Mouse (Mus musculus): ENCODE measurements at regions not wholly inside any gene's neighbourhood (a gene's known extent, or its start where the extent isn't known, plus 50 kb on each side); places are given as distances from the start of the nearest gene placed in this dataset.

DNA sequence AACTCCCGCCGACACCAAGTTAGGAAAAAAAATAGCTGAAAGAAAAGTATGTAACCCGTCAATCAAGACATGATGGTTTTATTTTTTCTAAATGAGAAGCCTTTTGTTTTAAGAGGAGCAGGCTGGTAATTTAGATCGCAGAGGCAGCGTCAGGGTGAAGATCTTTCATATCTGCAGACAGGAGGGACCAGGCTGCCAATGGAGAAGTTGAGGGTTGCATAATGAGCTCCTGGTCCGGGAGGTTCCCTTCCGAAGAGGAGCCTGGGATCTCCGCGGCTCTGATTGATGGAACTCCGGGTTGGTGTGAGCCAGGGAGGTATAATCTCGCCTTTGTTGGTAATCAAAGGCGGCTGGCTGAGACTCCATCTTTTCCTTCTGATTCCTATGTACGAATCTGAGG lies 168.8 kb upstream of the Mvb12b start:
- Histone ChIP-seq H3K4me1 (ENCODE audit: control insufficient read depth in 1 of 2, insufficient read depth in 2 of 2) (no peaks in the 10 kb centered on the region), H3K4me2 (ENCODE audit: insufficient read depth, low read depth, poor library complexity, severe bottlenecking) (no peak overlapping the region), H3K9me3 (replicated peaks; ENCODE audit: low read length) (peaks cover 4% of the 10 kb centered on the region), H3K4me3 (replicated peaks in 1 of 3; ENCODE audit: low read depth in 2 of 3, low read length in 2 of 3, poor library complexity in 1 of 3) (no peak overlapping the region), H3K9ac (ENCODE audit: insufficient read depth, low read depth) (no peak overlapping the region), H3K79me2 (replicated peaks; ENCODE audit: control insufficient read depth, extremely low read depth, insufficient read depth, poor library complexity, severe bottlenecking) (no peaks in the 10 kb centered on the region), H3K27ac (ENCODE audit: insufficient read depth, low read depth) (no peak overlapping the region), H3K36me3 (replicated peaks in 1 of 2; ENCODE audit: control insufficient read depth in 1 of 2, insufficient read depth in 1 of 2, low read length in 1 of 2) (no peaks in the 10 kb centered on the region), H3K27me3 (replicated peaks) (no peaks in the 10 kb centered on the region)
- no peak for TF ChIP-seq TBP (conservative IDR thresholded peaks at IDR 0.05; ENCODE audit: low read depth, low read length)
- TF ChIP-seq PAX5 (IDR thresholded peaks at IDR 0.05; ENCODE audit: low read length): no peak
- dilution Hi-C loops (cut with MboI; ENCODE audit: extremely low pct_ligation_motif_present, extremely low pct_unique_long_range_greater_than_20kb, low sequenced_read_pairs): no loop called here
- in situ Hi-C loops (cut with MboI; ENCODE audit: low pct_ligation_motif_present, low pct_unique_long_range_greater_than_20kb, low sequenced_read_pairs): no loop called here
- DNase-seq (ENCODE audit: extremely low read depth): no peak

DNA sequence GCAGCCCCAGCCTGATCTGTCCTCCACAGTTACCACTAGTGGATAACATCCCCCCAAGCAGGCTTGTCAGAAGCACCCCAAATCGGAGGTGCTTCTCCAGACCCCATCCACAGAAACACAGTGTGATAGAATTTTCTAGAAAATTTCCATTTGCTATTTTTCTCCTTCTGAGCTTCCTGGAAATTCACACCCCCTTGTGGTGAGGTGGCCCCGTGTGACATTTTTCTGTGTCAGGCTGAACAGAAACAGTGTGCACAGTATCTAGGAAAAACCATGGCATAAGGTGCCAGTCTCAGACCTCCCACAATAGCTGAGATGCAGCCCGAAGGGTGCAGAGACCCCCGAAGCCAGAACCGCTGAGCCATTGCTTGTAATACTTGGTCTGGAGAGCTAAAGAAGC lies 155.3 kb upstream of the Mvb12b start:
- no peak for DNase-seq (ENCODE audit: extremely low read depth)
- no peaks in the 10 kb centered on the region for H3K4me1 ChIP-seq (ENCODE audit: control insufficient read depth in 1 of 2, insufficient read depth in 2 of 2)
- no peaks in the 10 kb centered on the region for H3K9me3 ChIP-seq (replicated peaks; ENCODE audit: low read length)
- in situ Hi-C loops (cut with MboI; ENCODE audit: low pct_ligation_motif_present, low pct_unique_long_range_greater_than_20kb, low sequenced_read_pairs): no loop called here
- no peak overlapping the region for H3K27ac ChIP-seq (ENCODE audit: insufficient read depth, low read depth)
- H3K79me2 ChIP-seq (replicated peaks; ENCODE audit: control insufficient read depth, extremely low read depth, insufficient read depth, poor library complexity, severe bottlenecking): no peaks in the 10 kb centered on the region
- no peak overlapping the region for H3K9ac ChIP-seq (ENCODE audit: insufficient read depth, low read depth)
- dilution Hi-C loops (cut with MboI; ENCODE audit: extremely low pct_ligation_motif_present, extremely low pct_unique_long_range_greater_than_20kb, low sequenced_read_pairs): no loop called here
- H3K4me3 ChIP-seq (replicated peaks in 1 of 3; ENCODE audit: low read depth in 2 of 3, low read length in 2 of 3, poor library complexity in 1 of 3): no peak overlapping the region
- H3K27me3 ChIP-seq (replicated peaks): peaks cover under 1% of the 10 kb centered on the region
- TF ChIP-seq JUN (IDR thresholded peaks at IDR 0.05; ENCODE audit: insufficient read depth, low read depth, low read length) (no peak), ELF1 (IDR thresholded peaks at IDR 0.05; ENCODE audit: low read depth, low read length) (0 out of 2 replicates have a peak, but pooled peaks have one; percentile 12), NELFE (IDR thresholded peaks at IDR 0.05; ENCODE audit: low read depth, low read length) (no peak), ZC3H11A (IDR thresholded peaks at IDR 0.05; ENCODE audit: low read depth, low read length) (no peak), CTCF (conservative IDR thresholded peaks at IDR 0.05 in 1 of 2, IDR thresholded peaks at IDR 0.05 in 1 of 2; ENCODE audit: low read depth in 2 of 2, low read length in 2 of 2) (peak in 1 of 2 experiments; percentile 47; a peak in 2 of 4 replicates), SMC3 (IDR thresholded peaks at IDR 0.05; ENCODE audit: low read depth, low read length) (peak; percentile 41), RAD21 (IDR thresholded peaks at IDR 0.05; ENCODE audit: low read depth, low read length) (no peak; the same call in none of the 2 replicates), RCOR1 (conservative IDR thresholded peaks at IDR 0.05; ENCODE audit: low read depth, low read length) (no peak), PAX5 (IDR thresholded peaks at IDR 0.05; ENCODE audit: low read length) (no peak)
- no peaks in the 10 kb centered on the region for H3K36me3 ChIP-seq (replicated peaks in 1 of 2; ENCODE audit: control insufficient read depth in 1 of 2, insufficient read depth in 1 of 2, low read length in 1 of 2)
- no peak overlapping the region for H3K4me2 ChIP-seq (ENCODE audit: insufficient read depth, low read depth, poor library complexity, severe bottlenecking)

DNA sequence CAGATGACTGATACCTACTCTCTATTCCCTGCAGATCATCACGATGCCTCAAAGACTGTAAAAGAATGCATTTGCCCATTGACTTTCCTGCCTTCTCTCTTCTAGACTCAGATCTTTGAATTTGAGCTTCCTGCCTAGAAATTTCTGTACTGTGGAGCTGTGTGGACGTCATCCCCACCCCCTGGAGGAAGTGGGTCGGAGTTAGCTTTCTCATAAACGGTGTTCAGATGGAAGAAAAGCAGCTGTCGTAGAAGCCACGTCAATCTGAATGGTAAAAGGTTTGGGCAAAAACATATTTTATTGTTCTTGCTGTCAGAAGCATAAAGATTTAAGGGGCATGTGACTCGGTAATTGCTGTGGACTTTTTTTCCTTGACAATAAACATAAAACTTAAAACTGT lies 154.6 kb upstream of the Mvb12b start:
- Histone ChIP-seq H3K27ac (ENCODE audit: insufficient read depth, low read depth) (no peak overlapping the region), H3K4me1 (ENCODE audit: control insufficient read depth in 1 of 2, insufficient read depth in 2 of 2) (no peaks in the 10 kb centered on the region), H3K4me2 (ENCODE audit: insufficient read depth, low read depth, poor library complexity, severe bottlenecking) (no peak overlapping the region), H3K9ac (ENCODE audit: insufficient read depth, low read depth) (no peak overlapping the region), H3K27me3 (replicated peaks) (peaks cover 2% of the 10 kb centered on the region), H3K79me2 (replicated peaks; ENCODE audit: control insufficient read depth, extremely low read depth, insufficient read depth, poor library complexity, severe bottlenecking) (no peaks in the 10 kb centered on the region), H3K9me3 (replicated peaks; ENCODE audit: low read length) (no peaks in the 10 kb centered on the region), H3K4me3 (replicated peaks in 1 of 3; ENCODE audit: low read depth in 2 of 3, low read length in 2 of 3, poor library complexity in 1 of 3) (no peak overlapping the region), H3K36me3 (replicated peaks in 1 of 2; ENCODE audit: control insufficient read depth in 1 of 2, insufficient read depth in 1 of 2, low read length in 1 of 2) (no peaks in the 10 kb centered on the region)
- in situ Hi-C loops (cut with MboI; ENCODE audit: low pct_ligation_motif_present, low pct_unique_long_range_greater_than_20kb, low sequenced_read_pairs) (no loop called here), dilution Hi-C loops (cut with MboI; ENCODE audit: extremely low pct_ligation_motif_present, extremely low pct_unique_long_range_greater_than_20kb, low sequenced_read_pairs) (no loop called here)
- TF ChIP-seq ZMIZ1 (IDR thresholded peaks at IDR 0.05; ENCODE audit: low read depth, low read length) (no peak), ELF1 (IDR thresholded peaks at IDR 0.05; ENCODE audit: low read depth, low read length) (no peak), KAT2A (IDR thresholded peaks at IDR 0.05; ENCODE audit: insufficient replicate concordance, low read length) (no peak), GABPA (IDR thresholded peaks at IDR 0.05; ENCODE audit: insufficient replicate concordance, low read depth, low read length) (no peak), CHD1 (IDR thresholded peaks at IDR 0.05; ENCODE audit: low read depth, low read length) (no peak), MXI1 (IDR thresholded peaks at IDR 0.05; ENCODE audit: low read depth, low read length) (no peak), RAD21 (IDR thresholded peaks at IDR 0.05; ENCODE audit: low read depth, low read length) (no peak), JUN (IDR thresholded peaks at IDR 0.05; ENCODE audit: insufficient read depth, low read depth, low read length) (no peak), ZC3H11A (IDR thresholded peaks at IDR 0.05; ENCODE audit: low read depth, low read length) (no peak), UBTF (IDR thresholded peaks at IDR 0.05; ENCODE audit: low read depth, low read length) (no peak), USF2 (conservative IDR thresholded peaks at IDR 0.05; ENCODE audit: low read depth, low read length) (no peak), TBP (conservative IDR thresholded peaks at IDR 0.05; ENCODE audit: low read depth, low read length) (no peak), POLR2A (IDR thresholded peaks at IDR 0.05; ENCODE audit: low read depth, low read length) (no peak), NELFE (IDR thresholded peaks at IDR 0.05; ENCODE audit: low read depth, low read length) (no peak), HCFC1 (IDR thresholded peaks at IDR 0.05; ENCODE audit: low read depth, low read length) (no peak), TCF12 (IDR thresholded peaks at IDR 0.05; ENCODE audit: low read depth, low read length) (no peak), USF1 (IDR thresholded peaks at IDR 0.05; ENCODE audit: low read depth, low read length) (no peak)
- DNase-seq (ENCODE audit: extremely low read depth): no peak
